Mouse (Mus musculus) kidney, adult 2 months (tissue): ENCODE data around the gene Nop56.

ENCODE experiments used
- CTCF ChIP-seq: fragments of 200-500 bp; conservative IDR thresholded peaks from 2 replicates; pipeline ENCODE4 v1.5.1; 2011; ENCODE audit warnings: low read depth, mild to moderate bottlenecking, control low read depth, low read length, moderate library complexity, mixed read lengths; ENCODE audit not compliant: insufficient read depth, insufficient read length
- POLR2A ChIP-seq: fragments of 200-500 bp; IDR thresholded peaks from one replicate; pipeline ENCODE4 v1.6.1; 2011; ENCODE audit warnings: low read depth, low read length, control low read depth

GRCm38 (mm10) chr2:130327057-130327456 is 52.8 kb downstream of the Nop56 start:
- TF ChIP-seq CTCF (no peak), POLR2A (no peak)
